Mouse (Mus musculus) inflammation-experienced regulatory T-cells, adult 6 months (primary cell): ENCODE data around the gene Mfrp. TPM values are rescaled to one million over a fixed set of nuclear protein-coding genes. Genes with fewer than 3 reads are reported as not detected.
A peak's percentile ranks its signal among the peaks of the same experiment; 100 is the strongest.

ENCODE experiments used
- ATAC-seq: one replicate; pipeline ENCODE4 v1.8.0; 2017
- polyA plus RNA-seq, 3 experiments: library from polyadenylated mRNA; unstranded; fragments of 100-300 nt; shearing (Covaris generic); gene quantifications; one replicate each; pipeline ENCODE4 v1.2.1; 2017

Mfrp gene
- polyA plus RNA-seq, 3 experiments from 2014 or later: not detected

GRCm38 (mm10) chr9:44132200-44132599 lies 30.7 kb downstream of the Mfrp start:
- ATAC-seq: no peak

- no peak for ATAC-seq
These were observed 31.8 kb downstream of the Mfrp start for GRCm38 (mm10) chr9:44133287-44133686.

- ATAC-seq: no peak
These were observed 32.7 kb downstream of the Mfrp start, which contains the start of gene Mcam for GRCm38 (mm10) chr9:44134101-44134850. Gene Mcam (plus strand): TSS chr9:44134469.

DNA sequence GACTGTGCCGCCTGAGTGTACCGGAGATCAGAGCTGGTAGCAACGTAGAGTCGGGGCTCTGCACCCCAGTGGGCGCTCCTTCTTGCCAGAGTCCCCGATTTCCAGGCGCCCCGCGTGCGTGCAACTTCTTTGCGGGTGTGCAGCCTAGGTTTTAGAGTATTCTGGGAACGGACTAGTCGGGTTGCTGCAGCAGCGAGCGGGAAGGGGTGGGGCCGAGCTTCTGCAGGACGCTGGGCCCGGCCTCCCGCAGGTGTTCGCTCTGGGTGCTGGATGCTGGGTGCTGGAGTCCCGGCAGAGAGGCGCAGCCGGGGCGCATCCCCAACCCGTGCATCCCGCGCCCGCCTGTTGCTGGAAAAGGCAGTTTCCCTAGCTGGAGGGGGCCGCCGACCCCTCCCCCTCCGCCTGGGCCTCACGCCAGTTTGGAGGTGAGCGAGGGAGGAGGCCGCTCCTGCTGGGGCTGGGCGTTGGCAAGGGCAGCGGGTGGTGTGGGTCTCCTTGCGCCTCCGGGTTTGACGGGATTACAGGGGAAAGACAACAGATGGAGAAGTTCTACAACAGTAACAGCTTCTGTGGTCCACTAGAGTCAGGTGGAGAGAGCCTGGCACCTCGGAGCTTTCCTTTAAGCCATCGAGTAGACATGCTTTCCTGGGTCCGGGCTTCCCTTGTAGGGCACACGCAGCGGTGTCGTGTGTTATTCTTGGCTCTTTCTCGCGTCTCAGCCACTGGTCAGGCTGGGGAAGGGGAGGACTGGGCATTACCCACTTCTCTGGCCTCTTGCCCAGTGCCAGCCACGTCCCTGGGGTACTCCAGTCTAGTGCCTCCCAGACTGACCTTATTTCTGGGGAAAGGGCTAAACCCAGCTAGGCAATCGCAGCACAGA lies 33.6 kb downstream of the Mfrp start:
- ATAC-seq: peak; percentile 19

GRCm38 (mm10) chr9:44135731-44136411 lies 34.3 kb downstream of the Mfrp start:
- ATAC-seq: no peak

- ATAC-seq: no peak
These were observed 36.3 kb downstream of the Mfrp start for GRCm38 (mm10) chr9:44137846-44138245.

DNA sequence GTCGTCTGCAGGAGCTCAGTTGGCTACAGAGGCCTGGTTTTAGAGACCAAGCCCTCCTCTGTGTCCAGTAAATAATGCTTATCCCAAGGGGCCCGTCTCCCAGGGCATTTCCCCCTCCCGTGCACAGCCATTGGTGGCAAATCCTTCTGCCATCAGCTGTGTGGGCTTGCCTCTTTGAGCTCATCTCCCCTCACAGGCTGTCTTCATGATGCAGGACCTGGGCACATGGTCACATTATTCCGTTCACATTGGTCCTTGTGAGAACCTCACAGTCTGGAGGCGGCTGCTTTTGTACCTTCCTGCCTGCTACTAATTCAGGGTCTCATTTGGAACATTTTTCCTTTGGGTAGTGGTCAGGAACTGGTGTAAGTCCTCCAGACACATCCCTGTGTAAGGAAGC lies 40.4 kb downstream of the Mfrp start:
- ATAC-seq: no peak

- ATAC-seq: no peak
These were observed 41.9 kb downstream of the Mfrp start for GRCm38 (mm10) chr9:44143421-44143820.

GRCm38 (mm10) chr9:44144023-44144717 lies 42.6 kb downstream of the Mfrp start:
- no peak for ATAC-seq

DNA sequence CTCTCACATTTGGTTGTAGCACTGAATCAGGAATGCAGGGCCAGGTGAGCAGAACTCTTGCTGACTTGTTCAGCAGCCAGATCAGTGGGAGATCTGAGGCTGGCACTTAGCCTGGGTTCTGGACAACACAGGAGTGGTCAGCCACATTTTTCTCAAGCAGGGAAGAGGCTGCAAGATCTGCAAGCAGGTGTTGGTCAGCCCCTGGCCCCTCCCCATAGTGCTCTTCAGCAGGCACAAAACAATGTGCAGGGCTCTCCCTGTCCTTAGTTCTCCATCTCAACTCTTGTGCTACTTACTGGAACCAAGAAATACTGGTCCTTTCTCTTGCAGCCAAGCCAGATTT lies 43.2 kb downstream of the Mfrp start:
- ATAC-seq: no peak

DNA sequence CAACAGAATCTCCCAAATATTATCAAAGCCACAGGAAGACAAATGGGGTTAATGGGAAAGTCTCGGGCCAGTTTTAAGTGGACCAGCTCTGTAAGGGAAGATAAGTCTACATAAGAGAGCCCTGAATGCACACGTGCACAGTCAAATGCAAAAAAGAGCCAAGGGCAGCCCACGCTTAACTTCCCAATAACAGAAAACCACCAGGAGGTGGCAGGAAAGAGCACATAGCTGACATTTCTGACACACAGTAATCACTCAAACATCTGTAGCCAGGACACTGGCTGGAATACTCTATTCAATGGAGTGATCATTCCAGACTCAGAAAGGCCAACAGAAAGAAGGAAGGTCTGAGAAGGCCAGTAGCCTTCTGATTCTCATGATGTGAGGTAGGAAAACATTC lies 45.8 kb downstream of the Mfrp start:
- no peak for ATAC-seq

Other genes with a start within 250 kb of the Mfrp start
- 100 to 1,000 TPM; 179 to 228 (median 209) TPM for gene Thy1, start 58.3 kb upstream of the Mfrp start, polyA plus RNA-seq
- 1 to 10 TPM in 2 of 3 experiments, under 1 TPM in 1; 0.53 to 5.0 (median 2.2) TPM for gene Usp2, start 34.7 kb upstream of the Mfrp start, polyA plus RNA-seq
- not detected for gene C1qtnf5, start 5.5 kb downstream of the Mfrp start, polyA plus RNA-seq
- not detected for gene Gm49380, start 11.8 kb downstream of the Mfrp start, polyA plus RNA-seq
- 1 to 10 TPM; 3.9 to 8.2 (median 6.0) TPM for gene Rnf26, start 11.8 kb downstream of the Mfrp start, polyA plus RNA-seq
- under 1 TPM in 1 of 3 experiments, not detected in 2; 0.69 TPM for gene Mcam, start 32.7 kb downstream of the Mfrp start, polyA plus RNA-seq
- 10 to 100 TPM; 17.9 to 31.2 (median 19.8) TPM for gene Cbl, start 132.3 kb downstream of the Mfrp start, polyA plus RNA-seq
- gene Ccdc153, start 138.9 kb downstream of the Mfrp start, polyA plus RNA-seq: not detected
- gene Pdzd3, start 149.7 kb downstream of the Mfrp start, polyA plus RNA-seq: under 1 TPM in 1 of 3 experiments, not detected in 2; 0.15 TPM
- gene Nlrx1, start 166.9 kb downstream of the Mfrp start, polyA plus RNA-seq: 10 to 100 TPM in 1 of 3 experiments, 1 to 10 TPM in 2; 3.3 to 10.7 (median 4.1) TPM
- gene Abcg4, start 186.9 kb downstream of the Mfrp start, polyA plus RNA-seq: not detected
- gene Hinfp, start 203.9 kb downstream of the Mfrp start, polyA plus RNA-seq: 10 to 100 TPM; 16.2 to 24.6 (median 18.9) TPM
- gene C2cd2l, start 218.6 kb downstream of the Mfrp start, polyA plus RNA-seq: 1 to 10 TPM; 1.7 to 3.1 (median 2.8) TPM
- gene Dpagt1, start 224.3 kb downstream of the Mfrp start, polyA plus RNA-seq: 10 to 100 TPM; 11.1 to 17.6 (median 13.1) TPM
- gene H2afx, start 233.0 kb downstream of the Mfrp start, polyA plus RNA-seq: 10 to 100 TPM; 14.3 to 61.7 (median 16.1) TPM
- gene Hmbs, start 242.5 kb downstream of the Mfrp start, polyA plus RNA-seq: 10 to 100 TPM; 24.7 to 35.8 (median 25.4) TPM